Comparison of ENCODE assay signal across 15 mouse cellular contexts in the genomic region with DNA sequence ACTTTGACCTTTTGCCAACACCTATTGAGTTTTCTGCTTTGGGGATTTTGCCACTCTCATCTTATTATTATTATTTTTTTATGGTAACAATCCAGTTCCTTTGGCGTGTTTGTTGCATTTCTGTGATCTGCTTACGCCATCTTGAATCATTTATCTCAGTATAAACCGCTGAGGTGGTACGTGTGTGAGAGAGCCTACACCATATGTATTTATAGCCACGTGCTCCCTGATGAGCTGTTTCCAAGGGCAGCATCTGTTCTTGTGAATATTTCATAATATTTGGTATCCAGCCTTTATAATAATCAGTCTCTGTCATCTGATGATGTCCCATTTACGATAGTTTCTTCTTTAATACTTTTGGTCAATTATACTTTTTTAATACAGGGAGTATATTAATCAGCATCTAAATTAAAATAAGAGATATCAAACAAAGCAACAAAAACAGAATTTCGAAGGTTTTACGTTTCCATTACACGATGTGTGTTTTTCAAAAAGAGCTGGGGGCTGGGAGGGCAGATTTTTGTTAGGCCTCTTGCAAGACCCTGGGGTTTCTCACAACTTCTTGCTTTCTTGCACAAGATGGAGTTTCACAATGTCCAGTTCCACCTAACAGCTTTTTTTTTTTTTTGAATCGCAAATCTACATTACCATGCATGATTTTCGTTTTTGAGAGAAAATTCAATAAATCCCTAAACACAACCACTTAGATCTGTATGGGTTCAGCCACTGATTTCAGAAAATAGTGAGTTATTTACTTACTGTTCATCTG. TPM values are rescaled to one million over a fixed set of nuclear protein-coding genes. Genes with fewer than 3 reads are reported as not detected.
A peak's percentile ranks its signal among the peaks of the same experiment; 100 is the strongest.
DNase-seq lines count a peak whose midpoint lies in the region; ATAC-seq lines count a peak whose summit lies in the region.
"Had no signal": no experiment of that assay in that cellular context is flagged by ENCODE, and none has a peak within 500 bp of the region (broad histone marks: within the 10 kb centered on the region; RNA-seq: fewer than 3 reads in every experiment).

No protein-coding gene starts in this region.

- intact Hi-C loops in left cerebral cortex, postnatal 25 days (cut with DNase I): no loop called here

- no peak overlapping the region for H3K4me2 ChIP-seq in forebrain, embryonic 16.5 days (ENCODE audit: low read length)
- H3K4me2 ChIP-seq in forebrain, embryonic 13.5 days: no peak overlapping the region
- 0 out of 2 replicates have a peak overlapping the region, but pooled peaks have one; percentile 17 for H3K4me2 ChIP-seq in embryonic facial prominence, embryonic 15.5 days (replicated peaks)
- H3K4me2 ChIP-seq: midbrain, embryonic 12.5 days had no signal

- H3K9ac ChIP-seq in forebrain, embryonic 16.5 days (replicated peaks; ENCODE audit: low read depth, low read length): no peak overlapping the region
- no peak overlapping the region for H3K9ac ChIP-seq in forebrain, embryonic 13.5 days
- no peak overlapping the region for H3K9ac ChIP-seq in embryonic facial prominence, embryonic 15.5 days
- H3K9ac ChIP-seq: midbrain, embryonic 12.5 days had no signal

- 74% methylated on average over 11 of the region's 11 CpGs for WGBS in forebrain, embryonic 16.5 days
- 86% methylated on average over 11 of the region's 11 CpGs for whole genome bisulfite sequencing in forebrain, embryonic 13.5 days
- WGBS in embryonic facial prominence, embryonic 15.5 days: 55% methylated on average over 11 of the region's 11 CpGs

- H3K9me3 ChIP-seq in forebrain, embryonic 16.5 days (ENCODE audit: control insufficient read depth, low read length): no peaks in the 10 kb centered on the region
- H3K9me3 ChIP-seq in forebrain, embryonic 13.5 days (replicated peaks): no peaks in the 10 kb centered on the region
- no peaks in the 10 kb centered on the region for H3K9me3 ChIP-seq in embryonic facial prominence, embryonic 15.5 days (replicated peaks)
- H3K9me3 ChIP-seq: midbrain, embryonic 12.5 days had no signal

- no peak overlapping the region for H3K4me3 ChIP-seq in forebrain, embryonic 16.5 days (replicated peaks; ENCODE audit: low read length)
- no peak overlapping the region for H3K4me3 ChIP-seq in forebrain, embryonic 13.5 days
- no peak overlapping the region for H3K4me3 ChIP-seq in embryonic facial prominence, embryonic 15.5 days (replicated peaks)
- H3K4me3 ChIP-seq: midbrain, embryonic 12.5 days; myocyte had no signal

- 0 out of 2 replicates have a peak, but pooled peaks have one; percentile 58 for ATAC-seq in forebrain, embryonic 16.5 days
- no peak for ATAC-seq in forebrain, embryonic 13.5 days
- ATAC-seq in embryonic facial prominence, embryonic 15.5 days (ENCODE audit: insufficient number of reproducible peaks, low FRiP score, low TSS enrichment, low read depth): 0 out of 2 replicates have a peak, but pooled peaks have one; percentile 60
- ATAC-seq in megakaryocyte progenitor cell, adult 5-6 weeks (replicated peaks; ENCODE audit: poor library complexity): peak; percentile 79
- ATAC-seq: hindbrain, postnatal 0 days had no signal

- no peaks in the 10 kb centered on the region for H3K27me3 ChIP-seq in forebrain, embryonic 16.5 days (replicated peaks; ENCODE audit: control insufficient read depth, insufficient read depth, low read length)
- no peaks in the 10 kb centered on the region for H3K27me3 ChIP-seq in forebrain, embryonic 13.5 days
- no peaks in the 10 kb centered on the region for H3K27me3 ChIP-seq in embryonic facial prominence, embryonic 15.5 days
- H3K27me3 ChIP-seq: midbrain, embryonic 12.5 days had no signal

- H3K36me3 ChIP-seq in forebrain, embryonic 16.5 days (ENCODE audit: control insufficient read depth, insufficient read depth): no peaks in the 10 kb centered on the region
- H3K36me3 ChIP-seq in forebrain, embryonic 13.5 days (ENCODE audit: poor library complexity, severe bottlenecking): no peaks in the 10 kb centered on the region
- H3K36me3 ChIP-seq in embryonic facial prominence, embryonic 15.5 days: no peaks in the 10 kb centered on the region
- H3K36me3 ChIP-seq: midbrain, embryonic 12.5 days had no signal

- peak; percentile 21 for DNase-seq in lung, postnatal 36 days
- DNase-seq in lung, adult 18-20 months: no peak
- DNase-seq in left cerebral cortex, postnatal 25 days (ENCODE audit: low spot score in 2 of 2): no peak
- DNase-seq: B cell, adult 2 months; cerebellum, adult 8-10 months; kidney, adult 18-20 months; right cerebral cortex, adult 18-20 months; thymus, postnatal 14 days had no signal

- H3K27ac ChIP-seq in forebrain, embryonic 16.5 days (ENCODE audit: low read length): no peak overlapping the region
- H3K27ac ChIP-seq in forebrain, embryonic 13.5 days: no peak overlapping the region
- peak overlapping the region; percentile 78 for H3K27ac ChIP-seq in embryonic facial prominence, embryonic 15.5 days (replicated peaks)
- H3K27ac ChIP-seq: hindbrain, postnatal 0 days; midbrain, embryonic 12.5 days had no signal

- no peaks in the 10 kb centered on the region; the same call in 1 of the 2 replicates for H3K4me1 ChIP-seq in forebrain, embryonic 16.5 days (replicated peaks; ENCODE audit: control insufficient read depth, insufficient read depth, low read length)
- no peaks in the 10 kb centered on the region for H3K4me1 ChIP-seq in forebrain, embryonic 13.5 days
- H3K4me1 ChIP-seq in embryonic facial prominence, embryonic 15.5 days: peaks cover 21% of the 10 kb centered on the region
- H3K4me1 ChIP-seq: midbrain, embryonic 12.5 days had no signal

RNA-seq across cellular contexts. Expression of a gene that starts 28.0 kb away (rescaled TPM):
- 139 and 173 TPM in 2 replicates for polyA plus RNA-seq in forebrain, embryonic 16.5 days (2015; fragmentation: Nextera tagmentation; extraction: Ambion mirVana)
- polyA plus RNA-seq in forebrain, embryonic 13.5 days (2015; fragmentation: Nextera tagmentation; extraction: Ambion mirVana): 250 and 265 TPM in 2 replicates
- 198 and 203 TPM in 2 replicates for polyA plus RNA-seq in embryonic facial prominence, embryonic 15.5 days (2015; fragmentation: Nextera tagmentation; extraction: Ambion mirVana)
- total RNA-seq in megakaryocyte progenitor cell, adult 5-6 weeks (2015): 266 and 302 TPM in 2 replicates
- 461 and 467 TPM in 2 replicates for total RNA-seq in megakaryocyte progenitor cell, adult 5-6 weeks (2017)
- total RNA-seq in left cerebral cortex, postnatal 25 days (2021): 10 to 100 TPM; 39.7 to 41.5 TPM
